Mouse (Mus musculus): ENCODE measurements around the gene Kctd13.

Kctd13 gene

GRCm38 (mm10) chr7:126941171-126941570 is 12.5 kb downstream of the Kctd13 start:
- in situ Hi-C loops (cut with MboI; ENCODE audit: unreplicated experiment in 2 of 2), result loop anchor here in 1 of 2 experiments (10.0 kb wide), 1 partner anchor 116 kb away; no protein-coding TSS in a partner anchor

GRCm38 (mm10) chr7:126941801-126942200 is 13.1 kb downstream of the Kctd13 start:
- in situ Hi-C loops (cut with MboI; ENCODE audit: unreplicated experiment in 2 of 2), result loop anchor here in 1 of 2 experiments (10.0 kb wide), 1 partner anchor 117 kb away; no protein-coding TSS in a partner anchor

DNA sequence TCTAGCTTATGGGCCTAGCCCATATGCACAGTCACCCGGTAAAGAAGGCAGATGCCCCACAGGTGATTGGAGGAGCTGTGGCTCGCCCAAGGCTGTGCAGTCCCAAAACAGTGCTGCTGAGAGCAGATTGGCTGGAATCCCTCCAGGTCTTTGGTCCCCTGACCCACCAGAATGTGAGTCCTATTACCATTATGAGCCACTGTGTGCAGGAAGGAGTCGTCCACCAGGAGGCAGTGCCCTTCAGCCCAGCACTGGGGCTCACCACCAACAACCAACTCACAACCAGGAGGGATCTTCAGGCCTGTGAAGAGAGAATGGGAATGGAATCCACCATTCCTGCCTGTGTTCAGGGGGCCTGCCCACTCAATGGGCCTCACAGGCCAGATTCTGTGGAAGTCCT is 17.9 kb downstream of the Kctd13 start:
- in situ Hi-C loops (cut with MboI; ENCODE audit: unreplicated experiment in 2 of 2), result loop anchor here in 1 of 2 experiments (10.0 kb wide), 1 partner anchor 122 kb away; no protein-coding TSS in a partner anchor

DNA sequence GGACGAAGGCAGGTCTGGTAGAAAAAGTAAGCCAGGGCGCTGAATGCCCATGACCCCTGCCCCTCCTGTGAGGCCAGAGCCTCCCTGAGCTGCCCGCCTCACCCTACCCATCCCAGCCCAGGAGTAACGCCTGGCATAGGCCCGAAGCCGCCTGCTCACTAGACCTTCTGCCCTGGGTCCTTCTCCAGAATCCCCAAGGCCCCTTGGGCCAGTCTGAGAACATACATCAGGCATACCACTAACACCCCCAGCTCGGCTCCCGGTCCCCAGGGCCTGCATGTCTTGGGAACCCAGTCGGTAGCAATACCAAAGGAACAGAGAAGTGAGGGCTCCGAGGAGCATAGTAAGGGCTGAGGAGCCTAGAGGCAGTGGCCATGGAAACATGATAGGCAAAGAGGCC is 19.9 kb downstream of the Kctd13 start:
- in situ Hi-C loops (cut with MboI; ENCODE audit: unreplicated experiment in 2 of 2), result loop anchor here in 1 of 2 experiments (10.0 kb wide), 1 partner anchor 124 kb away; no protein-coding TSS in a partner anchor

GRCm38 (mm10) chr7:126949403-126949792 is 20.7 kb downstream of the Kctd13 start, which contains the start of gene Asphd1:
Gene Asphd1, minus strand, starts transcription at chr7:126949582.
- in situ Hi-C loops (cut with MboI; ENCODE audit: unreplicated experiment in 2 of 2), result loop anchor here in 1 of 2 experiments (10.0 kb wide), 1 partner anchor 125 kb away; no protein-coding TSS in a partner anchor

- in situ Hi-C loops (cut with MboI; ENCODE audit: unreplicated experiment in 2 of 2), result loop anchor here (10.0 to 25.0 kb wide), 3 partner anchors 55 to 125 kb away; partner anchors contain the start of genes 4930451I11Rik (in 1 of the 2) and Doc2a (in 1 of the 2)
Observed at GRCm38 (mm10) chr7:126949793-126950646, 21.3 kb downstream of the Kctd13 start, which contains the start of gene Sez6l2. Gene Sez6l2, plus strand, starts transcription at chr7:126950563.

DNA sequence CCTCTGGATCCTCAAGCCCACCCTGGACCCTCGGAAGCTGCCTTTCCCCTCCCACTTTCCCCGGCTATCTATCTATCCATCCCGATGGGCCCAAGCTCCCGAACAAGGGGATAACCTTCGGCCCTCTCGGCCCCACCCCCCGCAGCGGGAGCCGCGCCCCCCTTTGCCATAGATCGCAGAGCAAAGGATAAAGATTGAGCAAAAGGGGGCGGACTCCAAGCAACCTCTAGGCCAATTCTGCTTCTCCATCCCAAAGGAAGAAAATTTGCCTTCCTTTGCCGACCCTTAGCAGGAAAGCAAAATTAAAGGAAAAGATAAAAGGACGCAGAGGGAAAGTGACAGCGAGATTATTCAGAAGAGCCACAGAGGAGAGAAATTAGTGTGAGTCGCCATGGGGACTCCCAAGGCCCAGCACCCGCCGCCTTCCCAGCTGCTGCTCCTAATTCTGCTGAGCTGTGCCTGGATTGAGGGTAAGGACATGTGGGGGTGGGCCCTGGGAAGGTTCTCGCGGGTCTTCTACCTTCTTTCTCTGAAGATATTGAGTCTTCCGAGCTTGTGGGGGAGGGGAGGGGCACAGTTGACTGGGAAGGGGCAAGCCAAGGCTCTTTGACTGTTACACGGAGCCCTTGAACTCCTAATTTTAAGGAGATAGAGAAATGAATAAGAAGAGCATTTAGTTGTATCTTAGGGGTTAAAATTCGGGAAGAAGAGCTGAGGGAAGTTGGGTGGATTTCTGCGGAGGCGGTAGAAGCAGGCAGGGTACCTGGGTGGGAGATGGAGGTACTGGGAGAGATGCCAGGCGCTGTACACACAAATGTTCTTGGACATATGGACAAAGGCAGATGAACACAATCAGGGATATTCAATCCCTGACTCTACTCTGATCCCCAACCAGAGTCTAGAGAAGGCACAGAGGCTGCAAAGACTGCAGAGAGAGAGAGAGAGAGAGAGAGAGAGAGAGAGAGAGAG is 22.3 kb downstream of the Kctd13 start:
- in situ Hi-C loops (cut with MboI; ENCODE audit: unreplicated experiment in 2 of 2), result loop anchor here (10.0 to 25.0 kb wide), 2 partner anchors 54 to 114 kb away; partner anchors contain the start of genes 4930451I11Rik (in 1 of the 2) and Doc2a (in 1 of the 2)

GRCm38 (mm10) chr7:126951741-126952140 is 23.1 kb downstream of the Kctd13 start:
- in situ Hi-C loops (cut with MboI; ENCODE audit: unreplicated experiment in 2 of 2), result loop anchor here (10.0 to 25.0 kb wide), 2 partner anchors 53 to 114 kb away; partner anchors contain the start of genes 4930451I11Rik (in 1 of the 2) and Doc2a (in 1 of the 2)

GRCm38 (mm10) chr7:126952646-126953045 is 24.0 kb downstream of the Kctd13 start:
- in situ Hi-C loops (cut with MboI; ENCODE audit: unreplicated experiment in 2 of 2), result loop anchor here (10.0 to 25.0 kb wide), 2 partner anchors 52 to 115 kb away; partner anchors contain the start of genes 4930451I11Rik (in 1 of the 2) and Doc2a (in 1 of the 2)

DNA sequence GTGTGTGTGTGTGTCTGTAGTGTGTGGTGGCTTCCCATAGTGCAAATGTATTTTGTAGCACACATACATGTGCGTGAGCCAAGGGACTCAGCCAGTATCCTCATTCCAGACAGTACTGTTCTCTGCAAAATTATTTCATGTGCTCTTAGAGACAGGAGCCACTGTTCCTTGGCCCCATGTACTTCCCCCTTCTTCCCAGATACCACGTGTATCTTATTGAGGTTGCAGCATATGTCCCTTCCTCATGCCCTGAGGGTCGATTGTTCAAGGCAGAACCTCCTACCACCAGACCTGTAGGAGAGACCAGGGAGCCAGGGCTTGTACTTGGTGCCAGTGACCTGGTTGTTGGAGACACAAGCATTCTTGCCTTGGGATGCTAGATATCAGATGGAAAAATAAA is 26.4 kb downstream of the Kctd13 start:
- in situ Hi-C loops (cut with MboI; ENCODE audit: unreplicated experiment in 2 of 2), result loop anchor here (10.0 to 25.0 kb wide), 2 partner anchors 50 to 118 kb away; partner anchors contain the start of genes 4930451I11Rik (in 1 of the 2) and Doc2a (in 1 of the 2)

- in situ Hi-C loops (cut with MboI; ENCODE audit: unreplicated experiment in 2 of 2), result loop anchor here (10.0 to 25.0 kb wide), 2 partner anchors 45 to 122 kb away; partner anchors contain the start of genes 4930451I11Rik (in 1 of the 2) and Doc2a (in 1 of the 2)
Observed at GRCm38 (mm10) chr7:126959780-126960179, 31.1 kb downstream of the Kctd13 start.

GRCm38 (mm10) chr7:126961095-126961494 is 32.4 kb downstream of the Kctd13 start:
- in situ Hi-C loops (cut with MboI; ENCODE audit: unreplicated experiment in 2 of 2), result loop anchor here in 1 of 2 experiments (25.0 kb wide), 1 partner anchor 124 kb away; the partner anchor contains the start of genes 4930451I11Rik and Doc2a

- in situ Hi-C loops (cut with MboI; ENCODE audit: unreplicated experiment in 2 of 2), result loop anchor here in 1 of 2 experiments (25.0 kb wide), 1 partner anchor 125 kb away; the partner anchor contains the start of genes 4930451I11Rik and Doc2a
Observed at GRCm38 (mm10) chr7:126961965-126962364, 33.3 kb downstream of the Kctd13 start.

DNA sequence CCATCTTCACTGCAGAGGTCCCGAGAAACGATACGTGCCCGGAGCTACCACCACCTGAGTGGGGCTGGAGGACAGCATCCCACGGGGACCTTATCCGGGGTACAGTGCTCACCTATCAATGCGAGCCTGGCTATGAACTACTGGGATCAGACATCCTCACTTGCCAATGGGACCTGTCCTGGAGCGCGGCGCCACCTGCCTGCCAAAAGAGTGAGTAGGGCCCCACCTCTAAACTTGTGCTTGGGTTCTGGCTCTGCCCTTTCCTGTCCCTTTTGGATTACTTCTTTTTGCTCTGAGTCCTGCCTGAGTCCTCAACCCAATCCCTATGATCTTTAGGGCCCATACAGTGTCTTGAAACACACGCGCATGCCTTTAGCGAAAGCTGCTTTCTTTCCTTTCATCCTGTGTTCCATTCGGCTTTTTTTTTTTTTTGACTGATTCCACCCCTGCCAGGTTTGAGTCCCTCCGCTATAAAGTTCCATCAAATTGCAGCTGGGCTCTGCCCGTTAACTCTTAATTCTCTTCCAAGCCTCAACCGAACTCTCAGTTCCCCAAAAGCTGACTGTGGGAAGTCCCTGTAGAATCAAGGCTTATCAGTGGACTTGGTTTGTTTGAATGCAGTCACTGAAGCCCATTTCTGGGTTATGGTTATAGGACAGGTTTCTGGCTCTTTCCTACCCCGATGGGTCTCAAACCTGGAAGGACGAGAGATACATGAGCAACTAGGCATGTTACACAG is 35.0 kb downstream of the Kctd13 start:
- in situ Hi-C loops (cut with MboI; ENCODE audit: unreplicated experiment in 2 of 2), result loop anchor here in 1 of 2 experiments (25.0 kb wide), 1 partner anchor 126 kb away; the partner anchor contains the start of genes 4930451I11Rik and Doc2a

GRCm38 (mm10) chr7:126965568-126965967 is 36.9 kb downstream of the Kctd13 start:
- in situ Hi-C loops (cut with MboI; ENCODE audit: unreplicated experiment in 2 of 2), result loop anchor here in 1 of 2 experiments (25.0 kb wide), 1 partner anchor 128 kb away; the partner anchor contains the start of genes 4930451I11Rik and Doc2a

DNA sequence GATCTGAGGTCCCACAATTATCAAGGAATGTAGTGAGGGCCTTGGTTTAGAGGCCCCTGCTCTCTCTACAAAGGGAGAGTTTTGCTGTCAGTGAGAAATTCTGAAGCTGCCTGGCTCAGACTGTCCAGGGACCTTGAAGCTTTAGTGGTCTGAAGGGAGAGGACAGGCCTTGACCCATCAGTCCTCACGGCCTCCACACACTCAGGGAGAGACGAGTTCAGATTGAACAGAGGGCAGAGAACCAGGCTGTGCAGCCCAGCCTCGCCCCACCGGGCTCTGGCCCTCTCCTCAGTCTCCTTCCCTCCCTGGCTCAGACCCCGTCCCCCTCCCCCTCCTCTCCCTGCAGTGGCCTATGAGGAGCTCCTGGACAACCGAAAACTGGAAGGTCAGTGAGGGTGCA is 38.7 kb downstream of the Kctd13 start:
- in situ Hi-C loops (cut with MboI; ENCODE audit: unreplicated experiment in 2 of 2), result loop anchor here in 1 of 2 experiments (25.0 kb wide), 1 partner anchor 130 kb away; the partner anchor contains the start of genes 4930451I11Rik and Doc2a

DNA sequence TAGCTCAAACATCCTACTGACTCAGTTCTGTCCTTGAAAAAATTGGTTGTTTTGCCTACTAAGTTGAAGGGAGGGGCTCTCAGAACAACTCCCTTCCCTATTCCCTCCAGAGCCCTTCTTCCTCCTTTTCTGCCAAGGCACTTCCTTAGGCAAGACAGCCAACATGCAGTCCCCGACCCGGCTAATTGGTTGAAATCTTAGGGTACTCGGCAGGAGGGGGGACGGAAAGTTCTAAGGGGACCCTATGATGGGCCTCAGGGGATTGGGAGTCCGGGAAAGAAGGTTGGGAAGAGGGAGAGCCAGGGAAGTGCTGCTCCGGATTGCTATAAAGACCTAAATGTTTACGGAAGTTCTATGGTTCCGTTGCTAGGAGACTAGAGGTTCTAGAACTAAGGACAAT is 46.8 kb downstream of the Kctd13 start:
- in situ Hi-C loops (cut with MboI; ENCODE audit: unreplicated experiment in 2 of 2), result loop anchor here in 1 of 2 experiments (5.0 kb wide), 1 partner anchor 37 kb away; the partner anchor contains the start of gene Mvp

DNA sequence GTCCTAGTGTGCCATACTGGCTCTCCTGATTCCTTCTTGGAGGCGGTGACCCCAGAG is 47.0 kb downstream of the Kctd13 start, which contains the start of gene Cdipt:
Cdipt (plus strand) TSS at position 22 of the 57 bp plus-strand sequence.
- in situ Hi-C loops (cut with MboI; ENCODE audit: unreplicated experiment in 2 of 2), result loop anchor here in 1 of 2 experiments (5.0 kb wide), 1 partner anchor 37 kb away; the partner anchor contains the start of gene Mvp

All from v-Abl transformed pro-B cells (cell line).